ENCODE assay signal across 23 mouse cellular contexts in genomic region chr10:61943480-61943879, GRCm38 (mm10). TPM values are rescaled to one million over a fixed set of nuclear protein-coding genes. Genes with fewer than 3 reads are reported as not detected.
DNase-seq lines count a peak whose midpoint lies in the region; ATAC-seq and TF ChIP-seq lines count a peak whose summit lies in the region.
"Had no signal": no experiment of that assay in that cellular context is flagged by ENCODE, and none has a peak within 500 bp of the region (broad histone marks: within the 10 kb centered on the region; RNA-seq: fewer than 3 reads in every experiment).

No protein-coding gene starts in this region.

- H3K27me3 ChIP-seq in kidney, embryonic 16.5 days (ENCODE audit: insufficient read depth, low read length): no peaks in the 10 kb centered on the region
- H3K27me3 ChIP-seq in limb, embryonic 14.5 days (ENCODE audit: control insufficient read depth, insufficient read depth, low read length): no peaks in the 10 kb centered on the region
- H3K27me3 ChIP-seq: forebrain, embryonic 13.5 days; liver, embryonic 12.5 days had no signal

- H3K4me1 ChIP-seq in kidney, embryonic 16.5 days (ENCODE audit: insufficient read depth, low read length): peaks cover 6% of the 10 kb centered on the region; the same call in 1 of the 2 replicates
- no peaks in the 10 kb centered on the region for H3K4me1 ChIP-seq in limb, embryonic 14.5 days (ENCODE audit: control insufficient read depth, insufficient read depth, low read length)
- H3K4me1 ChIP-seq: forebrain, embryonic 13.5 days; hindbrain, embryonic 13.5 days; liver, embryonic 12.5 days had no signal

- H3K4me3 ChIP-seq in kidney, embryonic 16.5 days (ENCODE audit: low read length): no peak overlapping the region
- no peak overlapping the region for H3K4me3 ChIP-seq in limb, embryonic 14.5 days (replicated peaks; ENCODE audit: low read length)
- H3K4me3 ChIP-seq: erythroblast, embryonic 14.5 days; forebrain, embryonic 13.5 days; hindbrain, embryonic 13.5 days; liver, embryonic 12.5 days had no signal

- no peak overlapping the region for H3K4me2 ChIP-seq in kidney, embryonic 16.5 days (replicated peaks; ENCODE audit: low read depth, low read length)
- H3K4me2 ChIP-seq in limb, embryonic 14.5 days (replicated peaks; ENCODE audit: low read depth, low read length, severe bottlenecking): no peak overlapping the region
- H3K4me2 ChIP-seq: forebrain, embryonic 13.5 days; hindbrain, embryonic 13.5 days; liver, embryonic 12.5 days had no signal

- 29% methylated on average over 10 of the region's 10 CpGs for WGBS in kidney, embryonic 16.5 days
- 11% methylated on average over 10 of the region's 10 CpGs for WGBS in limb, embryonic 14.5 days

- peak; percentile 43; the same call in 1 of the 2 replicates for ATAC-seq in kidney, embryonic 16.5 days (ENCODE audit: low FRiP score, low TSS enrichment)
- peak; percentile 82 for ATAC-seq in limb, embryonic 14.5 days (ENCODE audit: low FRiP score, low read depth)
- ATAC-seq: activated CD4-positive, CD25-positive, alpha-beta regulatory T cell, adult 4 months; forebrain, embryonic 13.5 days; inflammation-experienced regulatory T-cells, adult 6 months; liver, embryonic 12.5 days had no signal

- H3K27ac ChIP-seq in kidney, embryonic 16.5 days (ENCODE audit: low read length): no peak overlapping the region
- H3K27ac ChIP-seq in limb, embryonic 14.5 days (replicated peaks; ENCODE audit: low read depth, low read length): no peak overlapping the region
- H3K27ac ChIP-seq: forebrain, embryonic 13.5 days; hindbrain, embryonic 13.5 days; liver, embryonic 12.5 days had no signal

- DNase-seq in embryo, embryonic 10 days (ENCODE audit: low spot score): peak; percentile 62
- no peak for DNase-seq in embryo, embryonic 9.5 days (ENCODE audit: extremely low spot score)
- no peak for DNase-seq in kidney, postnatal 14 days
- DNase-seq in Muller cell, postnatal 12 days (ENCODE audit: inconsistent ontology term): peak; percentile 35
- DNase-seq in limb, embryonic 14.5 days (ENCODE audit: low spot score): no peak
- DNase-seq in cerebellum, adult 9-10 months: no peak
- no peak for DNase-seq in adrenal gland, adult 8-10 months
- DNase-seq: adrenal gland, postnatal 25 days; cerebellum, adult 11 months; cerebellum, postnatal 14 days; gastrocnemius, postnatal 10 days; heart, adult 18-20 months; kidney, adult 8-10 months; midbrain, embryonic 14.5 days; right cerebral cortex, postnatal 4 days had no signal

- no peaks in the 10 kb centered on the region for H3K9me3 ChIP-seq in kidney, embryonic 16.5 days (ENCODE audit: low read length)
- no peaks in the 10 kb centered on the region for H3K9me3 ChIP-seq in limb, embryonic 14.5 days (ENCODE audit: control insufficient read depth, low read length)
- H3K9me3 ChIP-seq: forebrain, embryonic 13.5 days; hindbrain, embryonic 13.5 days; liver, embryonic 12.5 days had no signal

- no peak overlapping the region for H3K9ac ChIP-seq in kidney, embryonic 16.5 days (replicated peaks; ENCODE audit: low read length)
- no peak overlapping the region for H3K9ac ChIP-seq in limb, embryonic 14.5 days (ENCODE audit: low read depth, low read length, severe bottlenecking)
- H3K9ac ChIP-seq: forebrain, embryonic 13.5 days; hindbrain, embryonic 13.5 days; liver, embryonic 12.5 days had no signal

- TF ChIP-seq POLR2A in limb, embryonic 14.5 days (IDR thresholded peaks at IDR 0.05; ENCODE audit: borderline replicate concordance, extremely low read depth, insufficient read depth, insufficient read length): no peak

- H3K36me3 ChIP-seq in kidney, embryonic 16.5 days (ENCODE audit: insufficient read depth, low read length): no peaks in the 10 kb centered on the region
- H3K36me3 ChIP-seq in limb, embryonic 14.5 days (ENCODE audit: control insufficient read depth, insufficient read depth, low read length): no peaks in the 10 kb centered on the region
- H3K36me3 ChIP-seq: hindbrain, embryonic 13.5 days; liver, embryonic 12.5 days had no signal

RNA-seq across cellular contexts. Expression of gene Col13a1, which starts 35.4 kb away (rescaled TPM):
- 6.7 and 6.8 TPM in 2 replicates for polyA plus RNA-seq in kidney, embryonic 16.5 days (2015; fragmentation: Nextera tagmentation; extraction: Ambion mirVana)
- polyA plus RNA-seq in limb, embryonic 14.5 days (2012; rRNA removed): 7.0 and 10.2 TPM in 2 replicates
- polyA plus RNA-seq in limb, embryonic 14.5 days (2014; fragmentation: Nextera tagmentation; extraction: Ambion mirVana): 5.5 and 6.4 TPM in 2 replicates
- total RNA-seq in adrenal gland, adult 8-10 months (2022): 10 to 100 TPM in 2 of 4 experiments, 1 to 10 TPM in 2; 7.9 to 12.3 (median 10.3) TPM
- total RNA-seq: megakaryocyte, adult 5-6 weeks had no signal
- polyA plus RNA-seq: activated CD4-positive, CD25-positive, alpha-beta regulatory T cell, adult 4 months; inflammation-experienced regulatory T-cells, adult 6 months had no signal

Comparison
In these comparisons a context has a peak if more than half of its experiments do, and no peak if none do; other contexts are left out.
1. DNase-seq: peak in embryo, embryonic 10 days (single experiment) and Muller cell, postnatal 12 days (single experiment); none in embryo, embryonic 9.5 days (single experiment), kidney, postnatal 14 days (single experiment), limb, embryonic 14.5 days (single experiment), cerebellum, adult 9-10 months (single experiment) and adrenal gland, adult 8-10 months (single experiment).